Mouse (Mus musculus): Measurements from ENCODE around the gene Mier1.

GRCm38 (mm10) chr4:103192421-103192820 is 78.2 kb downstream of the Mier1 start:
- TF ChIP-seq POLR2A (IDR thresholded peaks at IDR 0.05; ENCODE audit: borderline replicate concordance, extremely low read depth, low read depth, low read length) (no peak), CTCF (IDR thresholded peaks at IDR 0.05; ENCODE audit: insufficient read depth, low read length) (no peak)
